Mouse (Mus musculus) kidney, adult 2 months (tissue): ENCODE measurements around the gene Naaladl1. TPM values are rescaled to one million over a fixed set of nuclear protein-coding genes. Genes with fewer than 3 reads are reported as not detected.
A peak's percentile ranks its signal among the peaks of the same experiment; 100 is the strongest.
"Not testable (repeated sequence)": the region's sequence is repeated elsewhere in the genome, so short reads cannot be mapped to it uniquely, and the experiment has no call there.

ENCODE experiments used
- DNase-seq: peaks from one replicate; pipeline ENCODE4 v3.0.0; 2021
- H3K27ac ChIP-seq: fragments of 200-500 bp; 2 replicates; pipeline ENCODE4 v1.5.1; 2012; ENCODE audit warnings: low read depth, low read length, control low read depth, inconsistent platforms; ENCODE audit not compliant: insufficient read depth
- H3K27me3 ChIP-seq: fragments of 200-500 bp; replicated peaks from 2 replicates; pipeline ENCODE4 v1.6.1; 2012; ENCODE audit warnings: mild to moderate bottlenecking, moderate library complexity, low read length, inconsistent platforms; ENCODE audit not compliant: control insufficient read depth, insufficient read depth
- H3K36me3 ChIP-seq: fragments of 200-500 bp; 2 replicates; pipeline ENCODE4 v1.6.1; 2012; ENCODE audit warnings: mild to moderate bottlenecking, moderate library complexity, low read length, inconsistent platforms; ENCODE audit not compliant: control insufficient read depth, insufficient read depth
- H3K4me1 ChIP-seq: fragments of 200-500 bp; 2 replicates; pipeline ENCODE4 v1.6.1; 2011; ENCODE audit warnings: low read length; ENCODE audit not compliant: control insufficient read depth, insufficient read depth
- H3K4me3 ChIP-seq: fragments of 200-500 bp; 2 replicates; pipeline ENCODE4 v1.5.1; 2011; ENCODE audit warnings: mild to moderate bottlenecking, low read depth, low read length, control low read depth; ENCODE audit not compliant: insufficient read depth
- CTCF ChIP-seq: fragments of 200-500 bp; conservative IDR thresholded peaks from 2 replicates; pipeline ENCODE4 v1.5.1; 2011; ENCODE audit warnings: low read depth, mild to moderate bottlenecking, control low read depth, low read length, moderate library complexity, mixed read lengths; ENCODE audit not compliant: insufficient read depth, insufficient read length
- POLR2A ChIP-seq: fragments of 200-500 bp; IDR thresholded peaks from one replicate; pipeline ENCODE4 v1.6.1; 2011; ENCODE audit warnings: low read depth, low read length, control low read depth
- WGBS: fragments of 180-500 bp; shearing (Covaris S2); methylation state at CpG from one replicate; pipeline ENCODE4 v1.1.7; 2018; 5-methylcytosine and 5-hydroxymethylcytosine counted together
- polyA plus RNA-seq: library from polyadenylated mRNA; depleted of rRNA; stranded (reverse); fragments of >200 nt; gene quantifications from 2 replicates; pipeline ENCODE4 v1.2.3, GENCODE M21; 2012

Naaladl1 gene
- polyA plus RNA-seq, 1 experiment: 2.0 TPM

- no peaks in the 10 kb centered on the region for H3K27me3 ChIP-seq
- no peak overlapping the region for H3K27ac ChIP-seq
- TF ChIP-seq CTCF (no peak), POLR2A (no peak)
- no peaks in the 10 kb centered on the region for H3K36me3 ChIP-seq
- H3K4me3 ChIP-seq: no peak overlapping the region
- H3K4me1 ChIP-seq: no peaks in the 10 kb centered on the region
- 80% methylated on average over 7 of the region's 7 CpGs for WGBS
- DNase-seq: no peak
Measured at GRCm38 (mm10) chr19:6132171-6132827, 26.7 kb downstream of the Naaladl1 start.

DNA sequence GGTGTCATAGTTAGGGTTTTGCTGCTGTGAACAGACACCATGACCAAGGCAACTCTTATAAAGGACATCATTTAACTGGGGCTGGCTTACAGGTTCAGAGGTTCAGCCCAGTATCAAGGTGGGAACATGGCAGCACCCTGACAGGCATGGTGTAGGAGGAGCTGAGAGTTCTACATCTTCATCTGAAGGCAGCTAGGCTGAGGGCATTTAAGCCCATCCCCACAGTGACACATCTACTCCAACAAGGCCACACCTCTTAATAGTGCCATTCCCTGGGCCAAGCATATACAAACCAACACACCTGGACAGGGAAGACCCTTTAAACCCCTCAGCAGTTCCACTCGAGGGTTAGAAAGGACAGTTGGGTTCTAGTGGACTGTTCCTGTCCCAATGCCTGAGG, 27.6 kb downstream of the Naaladl1 start:
- WGBS: 59% methylated on average over 1 of the region's 1 CpGs
- not testable (repeated sequence) for H3K27ac ChIP-seq

DNA sequence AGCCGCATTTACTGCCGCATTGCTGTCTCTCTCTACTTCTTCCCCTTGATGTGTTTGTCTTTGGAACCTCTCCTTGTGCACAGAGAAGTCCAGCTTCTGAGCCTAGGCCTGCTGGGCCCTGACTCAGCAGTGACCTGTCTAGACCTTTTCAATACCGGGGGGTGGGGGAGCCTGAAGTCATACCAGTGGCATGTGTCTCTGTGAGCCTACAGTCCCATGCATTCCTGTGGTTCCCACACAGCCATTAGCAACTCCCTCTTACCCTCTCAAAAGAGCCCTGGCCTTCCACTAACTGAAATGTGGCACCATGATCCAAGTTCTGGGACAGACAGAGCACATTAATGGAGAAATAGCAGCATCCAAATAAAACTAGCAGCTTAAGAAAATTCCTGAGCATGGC, 30.8 kb downstream of the Naaladl1 start:
- Histone ChIP-seq H3K4me3 (no peak overlapping the region), H3K27me3 (no peaks in the 10 kb centered on the region), H3K27ac (no peak overlapping the region), H3K4me1 (0 out of 2 replicates have a peak, but pooled peaks cover 4% of the 10 kb centered on the region), H3K36me3 (no peaks in the 10 kb centered on the region)
- WGBS: 74% methylated on average over 3 of the region's 3 CpGs
- TF ChIP-seq CTCF (no peak), POLR2A (no peak)
- DNase-seq: no peak

More for the DNA sequence above, 27.6 kb downstream of the Naaladl1 start:
- not testable (repeated sequence) for H3K27me3 ChIP-seq, H3K4me3 ChIP-seq, H3K4me1 ChIP-seq, H3K36me3 ChIP-seq, DNase-seq

GRCm38 (mm10) chr19:6139701-6140100, 34.1 kb downstream of the Naaladl1 start:
- Histone ChIP-seq H3K27ac (no peak overlapping the region), H3K4me1 (0 out of 2 replicates have a peak, but pooled peaks cover 4% of the 10 kb centered on the region), H3K36me3 (no peaks in the 10 kb centered on the region), H3K27me3 (no peaks in the 10 kb centered on the region), H3K4me3 (no peak overlapping the region)
- WGBS: 91% methylated on average over 6 of the region's 6 CpGs
- TF ChIP-seq CTCF (no peak), POLR2A (no peak)
- peak; percentile 36 for DNase-seq

- no peak for DNase-seq
- H3K36me3 ChIP-seq: no peaks in the 10 kb centered on the region
- H3K4me1 ChIP-seq: 0 out of 2 replicates have a peak, but pooled peaks cover 4% of the 10 kb centered on the region
- TF ChIP-seq POLR2A (no peak), CTCF (no peak)
- H3K4me3 ChIP-seq: peak overlapping the region; percentile 84
- WGBS: 2% methylated on average over 16 of the region's 16 CpGs
- H3K27ac ChIP-seq: peak overlapping the region; percentile 77
- H3K27me3 ChIP-seq: no peaks in the 10 kb centered on the region
Measured at GRCm38 (mm10) chr19:6140374-6140677, 34.7 kb downstream of the Naaladl1 start.

DNA sequence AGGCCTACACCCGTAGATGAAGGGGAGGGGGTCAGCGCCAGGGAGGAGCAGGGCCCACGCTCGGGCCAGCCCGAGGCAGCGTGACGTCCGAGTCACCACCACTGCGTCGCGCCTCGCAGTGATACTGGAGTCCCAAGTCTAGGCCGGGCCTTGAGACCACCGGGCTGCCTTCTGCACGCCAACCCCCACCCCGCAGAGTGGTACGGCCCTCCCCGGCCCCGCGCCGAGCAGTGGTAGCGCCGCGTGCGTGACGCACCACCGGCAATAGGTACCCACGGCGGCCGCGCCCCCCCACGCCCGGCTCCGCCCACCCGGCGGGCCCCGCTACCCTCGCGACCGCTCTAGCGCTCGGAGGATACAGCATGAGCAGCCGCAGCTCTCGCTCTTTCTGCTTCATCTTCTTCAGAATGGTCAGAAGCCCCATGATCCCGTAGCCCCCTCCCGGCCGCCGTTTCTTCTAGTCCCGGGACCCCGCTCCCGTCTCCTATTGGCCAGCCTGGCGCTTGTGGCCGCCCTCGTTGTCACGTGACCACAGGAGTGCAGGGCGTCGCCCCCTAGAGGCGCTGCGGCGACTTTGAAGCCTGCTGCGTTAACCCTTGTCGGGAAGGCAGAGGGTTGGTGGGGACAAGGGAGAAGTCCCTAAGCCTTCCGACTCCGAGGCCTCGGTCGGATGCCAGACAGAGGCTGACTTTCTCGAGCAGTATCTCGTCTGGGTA, 35.3 kb downstream of the Naaladl1 start, which contains the start of gene Batf2:
Batf2 (plus strand) TSS at position 306 of the 716 bp plus-strand sequence.
- WGBS: under 1% methylated on average over 68 of the region's 68 CpGs
- Histone ChIP-seq H3K4me1 (0 out of 2 replicates have a peak, but pooled peaks cover 4% of the 10 kb centered on the region), H3K27me3 (no peaks in the 10 kb centered on the region), H3K4me3 (peak within 1 kb of the TSS; percentile 84), H3K27ac (peak within 1 kb of the TSS; percentile 86), H3K36me3 (no peaks in the 10 kb centered on the region)
- TF ChIP-seq POLR2A: no peak
- peak; percentile 71 for TF ChIP-seq CTCF
- peak; percentile 95 for DNase-seq

DNA sequence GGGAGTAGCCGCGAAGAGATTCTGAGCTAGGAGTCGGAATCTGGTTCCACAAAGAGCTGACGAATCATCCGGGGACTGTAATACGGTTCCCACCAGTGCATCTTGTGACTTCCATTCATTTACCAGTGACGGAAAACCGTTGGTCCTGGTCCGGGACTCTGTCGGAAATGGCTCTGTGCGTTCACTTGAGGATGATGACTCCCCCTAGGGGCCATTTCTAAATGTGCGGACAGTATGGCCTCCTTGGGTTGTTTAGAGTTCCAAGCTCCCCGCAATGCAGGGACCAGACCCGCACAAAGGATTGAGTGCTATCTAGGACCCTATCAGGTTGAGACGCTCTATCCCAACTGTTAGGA, 35.8 kb downstream of the Naaladl1 start, which contains the start of gene Arl2:
Arl2 (minus strand) TSS at position 155 of the 356 bp plus-strand sequence.
- WGBS: 1% methylated on average over 15 of the region's 15 CpGs
- peak within 1 kb of the TSS; percentile 84 for H3K4me3 ChIP-seq
- H3K27me3 ChIP-seq: no peaks in the 10 kb centered on the region
- TF ChIP-seq POLR2A (no peak), CTCF (peak; percentile 67)
- 0 out of 2 replicates have a peak, but pooled peaks cover 4% of the 10 kb centered on the region for H3K4me1 ChIP-seq
- H3K27ac ChIP-seq: peak within 1 kb of the TSS; percentile 86
- DNase-seq: peak; percentile 88
- H3K36me3 ChIP-seq: no peaks in the 10 kb centered on the region
